Mouse (Mus musculus): Measurements from ENCODE around the gene Dbnl. TPM values are rescaled to one million over a fixed set of nuclear protein-coding genes. Genes with fewer than 3 reads are reported as not detected.

Dbnl gene
- polyA plus RNA-seq, 1 experiment from 2014 or later, result 133 TPM

DNA sequence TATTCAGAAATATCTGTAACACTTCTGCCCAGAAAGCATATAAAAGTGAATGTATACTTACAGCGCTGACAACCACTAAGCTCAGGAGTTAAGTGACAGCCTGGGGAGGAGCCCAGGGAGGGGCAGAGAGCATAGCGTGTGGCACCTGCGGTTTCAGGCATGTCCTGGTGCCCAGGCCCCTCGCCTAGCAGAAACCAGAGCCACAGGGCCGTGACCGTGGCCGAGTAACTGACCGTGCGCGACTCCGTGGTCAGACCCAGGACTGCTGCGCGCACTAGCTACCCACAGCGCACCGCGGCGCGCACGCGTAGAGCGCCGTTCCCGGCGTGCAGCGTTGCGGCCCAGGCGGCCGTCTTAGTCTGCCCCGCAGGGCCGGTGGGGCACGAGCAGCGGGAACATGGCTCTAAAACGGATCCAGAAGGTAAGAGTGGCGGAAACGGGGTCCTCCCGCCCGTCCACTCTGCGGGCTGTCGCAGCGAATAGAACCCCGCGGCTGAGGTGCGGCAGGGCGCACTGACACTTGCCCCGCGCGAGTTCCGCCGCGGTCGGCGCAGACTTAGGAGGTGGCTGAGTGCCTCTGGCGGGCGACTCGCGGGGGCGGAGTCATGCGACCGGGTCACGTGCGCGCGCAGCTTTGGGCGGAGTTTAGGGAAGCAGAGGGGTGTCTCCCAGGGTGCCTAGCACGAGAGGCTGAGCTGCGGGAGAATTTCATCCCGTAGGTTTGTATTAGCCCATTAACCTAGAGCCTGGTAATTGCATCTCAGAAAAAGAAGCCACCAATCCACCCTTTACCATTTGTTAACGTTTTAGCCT, 26.3 kb upstream of the Dbnl start, which contains the start of gene Urgcp:
TSS of gene Urgcp (minus strand) at position 557 of the 813 bp plus-strand sequence.
- WGBS, result under 1% methylated on average over 68 of the region's 68 CpGs
- Histone ChIP-seq H3K27me3 (ENCODE audit: control insufficient read depth, insufficient read depth, low read length) (no peaks in the 10 kb centered on the region), H3K9ac (peak within 1 kb of the TSS; percentile 83), H3K4me1 (replicated peaks; ENCODE audit: control insufficient read depth, insufficient read depth, low read length) (peaks cover 8% of the 10 kb centered on the region; the same call in 1 of the 2 replicates), H3K4me2 (replicated peaks) (peak within 1 kb of the TSS; percentile 69), H3K36me3 (replicated peaks; ENCODE audit: control insufficient read depth, insufficient read depth) (no peaks in the 10 kb centered on the region), H3K27ac (peak within 1 kb of the TSS; percentile 93), H3K4me3 (replicated peaks; ENCODE audit: low read length) (peak within 1 kb of the TSS; percentile 65), H3K9me3 (ENCODE audit: control insufficient read depth, low read length) (no peaks in the 10 kb centered on the region)
- peak; percentile 97 for ATAC-seq (ENCODE audit: low FRiP score)
- DNase-seq (ENCODE audit: low spot score), result peak; percentile 97

DNA sequence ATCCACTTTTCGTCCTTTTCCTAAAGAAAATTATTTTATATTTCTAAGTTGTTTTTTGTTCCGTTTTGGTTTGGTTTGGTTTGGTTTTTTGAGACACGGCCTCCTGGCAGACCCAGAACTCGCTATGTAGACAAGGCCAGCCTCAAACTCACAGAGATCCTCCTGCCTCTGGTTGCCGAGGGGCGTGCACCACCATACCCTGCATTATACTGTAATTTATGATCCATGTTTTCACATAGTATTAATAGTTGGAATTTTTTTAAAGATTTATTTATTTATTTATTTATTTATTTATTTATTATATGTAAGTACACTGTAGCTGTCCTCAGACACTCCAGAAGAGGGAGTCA, 25.7 kb upstream of the Dbnl start:
- H3K36me3 ChIP-seq (replicated peaks; ENCODE audit: control insufficient read depth, insufficient read depth), result no peaks in the 10 kb centered on the region
- peak overlapping the region; percentile 83 for H3K9ac ChIP-seq
- peak overlapping the region; percentile 65 for H3K4me3 ChIP-seq (replicated peaks; ENCODE audit: low read length)
- no peak for DNase-seq (ENCODE audit: low spot score)
- ATAC-seq (ENCODE audit: low FRiP score), result peak; percentile 47; the same call in 1 of the 2 replicates
- 22% methylated on average over 6 of the region's 6 CpGs for WGBS
- H3K27ac ChIP-seq, result peak overlapping the region; percentile 93
- H3K4me2 ChIP-seq (replicated peaks), result peak overlapping the region; percentile 69
- H3K27me3 ChIP-seq (ENCODE audit: control insufficient read depth, insufficient read depth, low read length), result no peaks in the 10 kb centered on the region
- H3K4me1 ChIP-seq (replicated peaks; ENCODE audit: control insufficient read depth, insufficient read depth, low read length), result peaks cover 8% of the 10 kb centered on the region; the same call in 1 of the 2 replicates
- H3K9me3 ChIP-seq (ENCODE audit: control insufficient read depth, low read length), result no peaks in the 10 kb centered on the region

GRCm38 (mm10) chr11:5766019-5766418, 22.3 kb upstream of the Dbnl start:
- no peak overlapping the region for H3K4me2 ChIP-seq (replicated peaks)
- H3K9ac ChIP-seq, result no peak overlapping the region
- no peaks in the 10 kb centered on the region for H3K27me3 ChIP-seq (ENCODE audit: control insufficient read depth, insufficient read depth, low read length)
- 0 out of 2 replicates have a peak, but pooled peaks cover 5% of the 10 kb centered on the region for H3K4me1 ChIP-seq (replicated peaks; ENCODE audit: control insufficient read depth, insufficient read depth, low read length)
- no peak overlapping the region for H3K27ac ChIP-seq
- no peak for DNase-seq (ENCODE audit: low spot score)
- peaks cover 22% of the 10 kb centered on the region for H3K36me3 ChIP-seq (replicated peaks; ENCODE audit: control insufficient read depth, insufficient read depth)
- no peak for ATAC-seq (ENCODE audit: low FRiP score)
- WGBS, result 89% methylated on average over 6 of the region's 6 CpGs
- H3K9me3 ChIP-seq (ENCODE audit: control insufficient read depth, low read length), result no peaks in the 10 kb centered on the region
- H3K4me3 ChIP-seq (replicated peaks; ENCODE audit: low read length), result no peak overlapping the region

DNA sequence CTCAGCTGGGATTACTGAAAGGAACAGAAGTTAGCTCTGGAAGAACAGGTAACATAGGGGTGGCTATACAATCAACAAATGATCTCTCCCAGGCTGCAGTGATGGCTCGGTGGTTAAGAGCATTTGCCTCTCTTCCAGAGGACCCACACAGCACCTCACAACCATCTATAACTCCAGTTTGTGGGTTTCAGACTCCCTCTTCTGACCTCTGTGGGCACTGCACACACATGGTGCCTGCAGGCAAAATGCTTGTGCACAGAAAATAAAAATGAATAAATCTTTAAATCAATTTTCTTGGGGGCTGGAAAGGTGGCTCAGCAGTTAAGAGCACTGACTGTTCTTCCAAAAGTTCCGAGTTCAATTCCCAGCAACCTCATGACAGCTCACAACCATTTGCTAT, 9.8 kb upstream of the Dbnl start:
- Histone ChIP-seq H3K9me3 (ENCODE audit: control insufficient read depth, low read length) (no peaks in the 10 kb centered on the region), H3K4me3 (replicated peaks; ENCODE audit: low read length) (no peak overlapping the region), H3K27me3 (ENCODE audit: control insufficient read depth, insufficient read depth, low read length) (no peaks in the 10 kb centered on the region), H3K9ac (no peak overlapping the region), H3K4me2 (replicated peaks) (no peak overlapping the region), H3K4me1 (replicated peaks; ENCODE audit: control insufficient read depth, insufficient read depth, low read length) (no peaks in the 10 kb centered on the region), H3K27ac (no peak overlapping the region), H3K36me3 (replicated peaks; ENCODE audit: control insufficient read depth, insufficient read depth) (peaks cover 12% of the 10 kb centered on the region; the same call in 1 of the 2 replicates)
- WGBS, result 69% methylated on average over 2 of the region's 2 CpGs
- ATAC-seq (ENCODE audit: low FRiP score), result no peak
- DNase-seq (ENCODE audit: low spot score), result no peak

GRCm38 (mm10) chr11:5780035-5780499, 8.2 kb upstream of the Dbnl start:
- Histone ChIP-seq H3K36me3 (replicated peaks; ENCODE audit: control insufficient read depth, insufficient read depth) (peaks cover 12% of the 10 kb centered on the region; the same call in 1 of the 2 replicates), H3K4me1 (replicated peaks; ENCODE audit: control insufficient read depth, insufficient read depth, low read length) (no peaks in the 10 kb centered on the region), H3K4me2 (replicated peaks) (no peak overlapping the region), H3K27ac (no peak overlapping the region), H3K9me3 (ENCODE audit: control insufficient read depth, low read length) (no peaks in the 10 kb centered on the region), H3K4me3 (replicated peaks; ENCODE audit: low read length) (no peak overlapping the region), H3K9ac (no peak overlapping the region), H3K27me3 (ENCODE audit: control insufficient read depth, insufficient read depth, low read length) (no peaks in the 10 kb centered on the region)
- WGBS, result 90% methylated on average over 6 of the region's 6 CpGs
- ATAC-seq (ENCODE audit: low FRiP score) (no peak), DNase-seq (ENCODE audit: low spot score) (no peak)

DNA sequence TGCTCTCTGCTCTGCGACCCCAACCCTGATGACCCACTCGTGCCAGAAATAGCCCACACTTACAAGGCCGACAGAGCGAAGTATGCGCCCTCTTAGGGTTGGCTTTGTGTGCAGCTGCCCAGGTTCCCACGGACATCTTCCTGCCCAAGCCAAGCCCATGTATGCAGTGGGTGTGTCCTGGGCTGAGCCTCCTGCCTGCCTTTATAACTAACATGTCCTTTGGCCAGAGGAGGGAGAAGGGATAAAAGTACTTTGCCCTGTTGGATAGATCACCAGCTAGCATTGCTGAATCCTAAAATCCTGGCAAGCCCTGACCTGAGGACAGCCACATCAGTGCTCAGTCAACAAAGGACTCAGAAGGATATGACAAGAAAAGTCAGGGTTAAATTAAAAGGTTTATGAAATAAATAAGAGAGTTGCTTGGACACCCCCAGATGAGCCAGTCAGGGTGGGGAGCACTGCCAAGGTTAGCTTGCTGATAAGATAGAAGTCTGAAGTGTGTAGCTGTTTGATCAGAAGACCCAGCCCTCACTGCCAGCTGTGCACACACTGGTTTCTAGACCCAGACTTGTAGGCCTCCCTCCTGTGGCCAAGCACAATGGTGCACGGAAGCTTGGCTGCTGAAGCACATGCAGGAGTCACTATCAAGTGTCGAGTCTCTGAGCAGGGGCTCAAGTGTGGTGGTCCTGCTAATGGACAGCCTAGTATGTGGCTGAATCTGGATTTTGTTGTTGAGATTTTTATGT, 5.9 kb upstream of the Dbnl start:
- DNase-seq (ENCODE audit: low spot score) (no peak), ATAC-seq (ENCODE audit: low FRiP score) (no peak)
- H3K4me3 ChIP-seq (replicated peaks; ENCODE audit: low read length), result no peak overlapping the region
- H3K9me3 ChIP-seq (ENCODE audit: control insufficient read depth, low read length), result no peaks in the 10 kb centered on the region
- no peak overlapping the region for H3K27ac ChIP-seq
- H3K4me1 ChIP-seq (replicated peaks; ENCODE audit: control insufficient read depth, insufficient read depth, low read length), result peaks cover 4% of the 10 kb centered on the region
- no peak overlapping the region for H3K9ac ChIP-seq
- H3K27me3 ChIP-seq (ENCODE audit: control insufficient read depth, insufficient read depth, low read length), result no peaks in the 10 kb centered on the region
- 74% methylated on average over 8 of the region's 8 CpGs for WGBS
- no peak overlapping the region for H3K4me2 ChIP-seq (replicated peaks)
- H3K36me3 ChIP-seq (replicated peaks; ENCODE audit: control insufficient read depth, insufficient read depth), result peaks cover 12% of the 10 kb centered on the region; the same call in 1 of the 2 replicates

GRCm38 (mm10) chr11:5785732-5786131, 2.6 kb upstream of the Dbnl start:
- Histone ChIP-seq H3K4me3 (replicated peaks; ENCODE audit: low read length) (no peak overlapping the region), H3K4me2 (replicated peaks) (no peak overlapping the region), H3K4me1 (replicated peaks; ENCODE audit: control insufficient read depth, insufficient read depth, low read length) (peaks cover 23% of the 10 kb centered on the region), H3K9ac (no peak overlapping the region), H3K27ac (no peak overlapping the region), H3K27me3 (ENCODE audit: control insufficient read depth, insufficient read depth, low read length) (no peaks in the 10 kb centered on the region), H3K9me3 (ENCODE audit: control insufficient read depth, low read length) (no peaks in the 10 kb centered on the region), H3K36me3 (replicated peaks; ENCODE audit: control insufficient read depth, insufficient read depth) (peaks cover 7% of the 10 kb centered on the region; the same call in 1 of the 2 replicates)
- no peak for DNase-seq (ENCODE audit: low spot score)
- no peak for ATAC-seq (ENCODE audit: low FRiP score)

DNA sequence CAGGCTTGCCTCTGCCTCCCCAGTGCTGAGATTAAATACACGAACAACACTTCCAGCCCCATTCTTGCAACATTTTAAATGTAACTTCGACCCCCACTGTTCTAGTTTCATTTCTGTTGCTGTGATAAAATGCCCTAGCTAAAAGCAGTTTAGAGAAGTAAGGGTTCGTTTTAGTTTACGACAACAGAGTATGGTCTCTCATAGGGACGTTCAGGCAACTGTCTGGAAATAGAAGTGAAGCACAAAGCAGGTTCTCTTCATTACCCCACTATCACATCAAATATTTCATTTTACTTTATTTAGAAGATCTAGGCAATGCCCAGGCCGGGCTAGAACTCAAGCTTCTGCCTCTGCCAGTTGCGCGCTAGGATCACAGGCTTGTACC, 625 bp upstream of the Dbnl start:
- WGBS, result 38% methylated on average over 8 of the region's 8 CpGs
- no peak for ATAC-seq (ENCODE audit: low FRiP score)

GRCm38 (mm10) chr11:5789071-5789753, 924 bp downstream of the Dbnl start:
- peaks cover 37% of the 10 kb centered on the region for H3K36me3 ChIP-seq (replicated peaks; ENCODE audit: control insufficient read depth, insufficient read depth)
- peak overlapping the region; percentile 92 for H3K4me3 ChIP-seq (replicated peaks; ENCODE audit: low read length)
- peak overlapping the region; percentile 93 for H3K27ac ChIP-seq
- H3K4me2 ChIP-seq (replicated peaks), result peak overlapping the region; percentile 92
- H3K9me3 ChIP-seq (ENCODE audit: control insufficient read depth, low read length), result no peaks in the 10 kb centered on the region
- peak overlapping the region; percentile 94 for H3K9ac ChIP-seq
- WGBS, result 76% methylated on average over 6 of the region's 6 CpGs
- no peak for DNase-seq (ENCODE audit: low spot score)
- peaks cover 23% of the 10 kb centered on the region for H3K4me1 ChIP-seq (replicated peaks; ENCODE audit: control insufficient read depth, insufficient read depth, low read length)
- H3K27me3 ChIP-seq (ENCODE audit: control insufficient read depth, insufficient read depth, low read length), result no peaks in the 10 kb centered on the region
- no peak for ATAC-seq (ENCODE audit: low FRiP score)

More for the DNA sequence above, 625 bp upstream of the Dbnl start:
- H3K36me3 ChIP-seq (replicated peaks; ENCODE audit: control insufficient read depth, insufficient read depth), result peaks cover 22% of the 10 kb centered on the region
- no peaks in the 10 kb centered on the region for H3K9me3 ChIP-seq (ENCODE audit: control insufficient read depth, low read length)
- peak overlapping the region; percentile 94 for H3K9ac ChIP-seq
- H3K4me3 ChIP-seq (replicated peaks; ENCODE audit: low read length), result peak overlapping the region; percentile 92
- H3K4me2 ChIP-seq (replicated peaks), result peak overlapping the region; percentile 92
- H3K27me3 ChIP-seq (ENCODE audit: control insufficient read depth, insufficient read depth, low read length), result no peaks in the 10 kb centered on the region
- H3K4me1 ChIP-seq (replicated peaks; ENCODE audit: control insufficient read depth, insufficient read depth, low read length), result peaks cover 23% of the 10 kb centered on the region
- DNase-seq (ENCODE audit: low spot score), result no peak
- H3K27ac ChIP-seq, result peak overlapping the region; percentile 93

All from hindbrain, embryonic 14.5 days (tissue).